Mouse (Mus musculus): ENCODE results near the gene Anp32a. TPM values are rescaled to one million over a fixed set of nuclear protein-coding genes. Genes with fewer than 3 reads are reported as not detected.

Gene Anp32a
- polyA plus RNA-seq, 1 experiment from 2014 or later = 149 TPM

GRCm38 (mm10) chr9:62363619-62364018 lies 22.5 kb downstream of the Anp32a start:
- peak overlapping the region; percentile 22; the same call in 1 of the 2 replicates for H3K4me3 ChIP-seq

GRCm38 (mm10) chr9:62364216-62364615 lies 23.1 kb downstream of the Anp32a start:
- H3K4me1 ChIP-seq = peaks cover 85% of the 10 kb centered on the region
- no peak for ATAC-seq (ENCODE audit: low FRiP score, low read depth)
- WGBS = 14% methylated on average over 6 of the region's 6 CpGs
- H3K4me3 ChIP-seq = peak overlapping the region; percentile 22; the same call in 1 of the 2 replicates
- peak overlapping the region; percentile 53; the same call in 1 of the 2 replicates for H3K27ac ChIP-seq
- H3K9ac ChIP-seq = peak overlapping the region; percentile 48
- H3K36me3 ChIP-seq = no peaks in the 10 kb centered on the region
- no peaks in the 10 kb centered on the region for H3K27me3 ChIP-seq (replicated peaks)
- H3K9me3 ChIP-seq = no peaks in the 10 kb centered on the region
- peak overlapping the region; percentile 64 for H3K4me2 ChIP-seq (replicated peaks)

More at GRCm38 (mm10) chr9:62363619-62364018, 22.5 kb downstream of the Anp32a start:
- under 1% methylated on average over 24 of the region's 24 CpGs for WGBS
- Histone ChIP-seq H3K27ac (peak overlapping the region; percentile 53; the same call in 1 of the 2 replicates), H3K4me2 (replicated peaks) (peak overlapping the region; percentile 64), H3K36me3 (no peaks in the 10 kb centered on the region), H3K4me1 (peaks cover 80% of the 10 kb centered on the region), H3K9me3 (no peaks in the 10 kb centered on the region), H3K27me3 (replicated peaks) (no peaks in the 10 kb centered on the region), H3K9ac (peak overlapping the region; percentile 48)
- peak; percentile 94 for ATAC-seq (ENCODE audit: low FRiP score, low read depth)

GRCm38 (mm10) chr9:62364831-62365230 lies 23.7 kb downstream of the Anp32a start:
- no peak overlapping the region for H3K9ac ChIP-seq
- no peak overlapping the region for H3K27ac ChIP-seq
- no peak overlapping the region for H3K4me3 ChIP-seq
- ATAC-seq (ENCODE audit: low FRiP score, low read depth) = no peak
- H3K4me1 ChIP-seq = peaks cover 90% of the 10 kb centered on the region
- no peak overlapping the region for H3K4me2 ChIP-seq (replicated peaks)
- H3K27me3 ChIP-seq (replicated peaks) = no peaks in the 10 kb centered on the region
- WGBS = 45% methylated on average over 7 of the region's 7 CpGs
- no peaks in the 10 kb centered on the region for H3K9me3 ChIP-seq
- H3K36me3 ChIP-seq = no peaks in the 10 kb centered on the region

GRCm38 (mm10) chr9:62365326-62366080 lies 24.4 kb downstream of the Anp32a start:
- H3K27ac ChIP-seq = no peak overlapping the region
- WGBS = 73% methylated on average over 8 of the region's 8 CpGs

GRCm38 (mm10) chr9:62366478-62367458 lies 25.7 kb downstream of the Anp32a start:
- Histone ChIP-seq H3K27ac (no peak overlapping the region), H3K4me2 (replicated peaks) (no peak overlapping the region), H3K9me3 (no peaks in the 10 kb centered on the region), H3K9ac (no peak overlapping the region), H3K4me3 (no peak overlapping the region), H3K27me3 (replicated peaks) (no peaks in the 10 kb centered on the region), H3K36me3 (no peaks in the 10 kb centered on the region), H3K4me1 (peaks cover 86% of the 10 kb centered on the region)
- no peak for ATAC-seq (ENCODE audit: low FRiP score, low read depth)
- 66% methylated on average over 23 of the region's 23 CpGs for WGBS

More at GRCm38 (mm10) chr9:62365326-62366080, 24.4 kb downstream of the Anp32a start:
- Histone ChIP-seq H3K9me3 (no peaks in the 10 kb centered on the region), H3K36me3 (no peaks in the 10 kb centered on the region), H3K4me2 (replicated peaks) (no peak overlapping the region), H3K9ac (no peak overlapping the region), H3K4me1 (peaks cover 95% of the 10 kb centered on the region), H3K4me3 (no peak overlapping the region), H3K27me3 (replicated peaks) (no peaks in the 10 kb centered on the region)
- no peak for ATAC-seq (ENCODE audit: low FRiP score, low read depth)

- peaks cover 2% of the 10 kb centered on the region; the same call in 1 of the 2 replicates for H3K36me3 ChIP-seq
- H3K4me1 ChIP-seq = peaks cover 79% of the 10 kb centered on the region
- H3K9ac ChIP-seq = no peak overlapping the region
- no peaks in the 10 kb centered on the region for H3K9me3 ChIP-seq
- no peak overlapping the region for H3K4me3 ChIP-seq
- no peak overlapping the region for H3K4me2 ChIP-seq (replicated peaks)
- WGBS = 64% methylated on average over 10 of the region's 10 CpGs
- H3K27ac ChIP-seq = no peak overlapping the region
- no peak for ATAC-seq (ENCODE audit: low FRiP score, low read depth)
- no peaks in the 10 kb centered on the region for H3K27me3 ChIP-seq (replicated peaks)
Measured at GRCm38 (mm10) chr9:62367510-62368071, 26.5 kb downstream of the Anp32a start.

GRCm38 (mm10) chr9:62368256-62368905 lies 27.3 kb downstream of the Anp32a start:
- peaks cover 77% of the 10 kb centered on the region for H3K4me1 ChIP-seq
- WGBS = 87% methylated on average over 6 of the region's 6 CpGs
- no peak overlapping the region for H3K4me3 ChIP-seq
- no peak overlapping the region for H3K4me2 ChIP-seq (replicated peaks)
- H3K9me3 ChIP-seq = no peaks in the 10 kb centered on the region
- peaks cover 10% of the 10 kb centered on the region for H3K36me3 ChIP-seq
- ATAC-seq (ENCODE audit: low FRiP score, low read depth) = no peak
- H3K9ac ChIP-seq = no peak overlapping the region
- no peak overlapping the region for H3K27ac ChIP-seq
- no peaks in the 10 kb centered on the region for H3K27me3 ChIP-seq (replicated peaks)

- Histone ChIP-seq H3K27me3 (replicated peaks) (no peaks in the 10 kb centered on the region), H3K27ac (no peak overlapping the region), H3K9ac (no peak overlapping the region), H3K36me3 (peaks cover 18% of the 10 kb centered on the region), H3K4me1 (peaks cover 71% of the 10 kb centered on the region), H3K4me2 (replicated peaks) (no peak overlapping the region), H3K4me3 (no peak overlapping the region), H3K9me3 (no peaks in the 10 kb centered on the region)
- no peak for ATAC-seq (ENCODE audit: low FRiP score, low read depth)
- 75% methylated on average over 6 of the region's 6 CpGs for WGBS
Measured at GRCm38 (mm10) chr9:62369172-62369571, 28.1 kb downstream of the Anp32a start.

GRCm38 (mm10) chr9:62370186-62370585 lies 29.1 kb downstream of the Anp32a start:
- WGBS = 83% methylated on average over 9 of the region's 9 CpGs
- no peak for ATAC-seq (ENCODE audit: low FRiP score, low read depth)
- no peak overlapping the region for H3K4me3 ChIP-seq
- H3K4me1 ChIP-seq = peaks cover 61% of the 10 kb centered on the region
- no peak overlapping the region for H3K4me2 ChIP-seq (replicated peaks)
- peaks cover 27% of the 10 kb centered on the region for H3K36me3 ChIP-seq
- no peaks in the 10 kb centered on the region for H3K27me3 ChIP-seq (replicated peaks)
- no peaks in the 10 kb centered on the region for H3K9me3 ChIP-seq
- no peak overlapping the region for H3K27ac ChIP-seq
- no peak overlapping the region for H3K9ac ChIP-seq

GRCm38 (mm10) chr9:62370648-62371280 lies 29.7 kb downstream of the Anp32a start:
- no peak for ATAC-seq (ENCODE audit: low FRiP score, low read depth)
- Histone ChIP-seq H3K9me3 (no peaks in the 10 kb centered on the region), H3K36me3 (peaks cover 32% of the 10 kb centered on the region), H3K4me3 (no peak overlapping the region), H3K4me2 (replicated peaks) (no peak overlapping the region), H3K27me3 (replicated peaks) (no peaks in the 10 kb centered on the region), H3K4me1 (peaks cover 55% of the 10 kb centered on the region), H3K27ac (no peak overlapping the region), H3K9ac (no peak overlapping the region)
- 75% methylated on average over 6 of the region's 6 CpGs for WGBS

Measured in neural tube, embryonic 12.5 days (tissue).